Mouse (Mus musculus): ENCODE measurements around the gene Urm1. TPM values are rescaled to one million over a fixed set of nuclear protein-coding genes. Genes with fewer than 3 reads are reported as not detected.
A peak's percentile ranks its signal among the peaks of the same experiment; 100 is the strongest.

Gene Urm1
- polyA plus RNA-seq, 1 experiment = 79.9 TPM

DNA sequence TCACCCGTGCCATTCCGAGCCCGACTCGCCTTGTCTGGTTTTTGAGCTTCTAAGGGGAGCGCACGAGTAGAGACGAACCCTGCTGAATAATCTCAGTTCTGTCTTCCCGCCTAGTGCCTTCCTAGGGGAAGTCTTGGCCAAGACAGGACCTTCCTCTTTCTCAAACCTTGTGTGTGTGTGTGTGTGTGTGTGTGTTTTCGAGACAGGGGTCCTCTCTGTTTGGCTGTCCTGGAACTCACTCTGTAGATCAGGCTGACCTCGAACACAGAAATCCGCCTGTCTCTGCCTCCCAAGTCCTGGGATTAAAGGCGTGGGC lies 7.8 kb downstream of the Urm1 start:
- Histone ChIP-seq H3K27ac (ENCODE audit: control insufficient read depth, insufficient read depth, low read length) (no peak overlapping the region), H3K4me3 (ENCODE audit: control insufficient read depth, insufficient read depth, low read length) (peak overlapping the region; percentile 93), H3K36me3 (ENCODE audit: control insufficient read depth, insufficient read depth, low read length) (no peaks in the 10 kb centered on the region), H3K4me1 (replicated peaks; ENCODE audit: control insufficient read depth, insufficient read depth, low read length) (peaks cover 6% of the 10 kb centered on the region), H3K27me3 (ENCODE audit: control insufficient read depth, insufficient read depth, low read length) (no peaks in the 10 kb centered on the region)
- WGBS = 3% methylated on average over 12 of the region's 12 CpGs
- no peak for DNase-seq
- TF ChIP-seq POLR2A (IDR thresholded peaks at IDR 0.05; ENCODE audit: control insufficient read depth, extremely low read depth, insufficient read depth, low read length, poor library complexity) = no peak
- TF ChIP-seq CTCF (IDR thresholded peaks at IDR 0.05; ENCODE audit: borderline replicate concordance, control insufficient read depth, extremely low read depth, insufficient read depth, low read length, poor library complexity) = no peak

DNA sequence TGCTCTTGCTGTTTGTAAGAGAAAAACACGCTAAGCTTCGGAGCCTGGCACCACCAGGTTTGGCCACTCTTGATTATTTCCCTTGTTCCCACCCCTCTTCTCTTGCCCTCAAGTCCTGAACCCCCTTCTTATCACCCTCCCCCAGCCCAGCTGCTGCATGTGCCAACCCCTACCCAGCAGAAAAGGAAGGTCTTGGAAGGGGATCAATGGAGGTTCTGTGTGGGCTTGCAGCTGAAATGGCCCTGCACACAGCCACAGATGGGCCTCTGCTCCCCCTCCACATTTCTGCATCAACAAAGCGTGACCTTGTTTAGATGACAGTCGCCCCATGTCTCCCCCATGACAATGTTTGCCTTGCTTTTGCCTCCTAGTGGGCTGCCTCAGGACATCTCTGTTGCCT lies 11.2 kb downstream of the Urm1 start:
- no peaks in the 10 kb centered on the region for H3K27me3 ChIP-seq (ENCODE audit: control insufficient read depth, insufficient read depth, low read length)

DNA sequence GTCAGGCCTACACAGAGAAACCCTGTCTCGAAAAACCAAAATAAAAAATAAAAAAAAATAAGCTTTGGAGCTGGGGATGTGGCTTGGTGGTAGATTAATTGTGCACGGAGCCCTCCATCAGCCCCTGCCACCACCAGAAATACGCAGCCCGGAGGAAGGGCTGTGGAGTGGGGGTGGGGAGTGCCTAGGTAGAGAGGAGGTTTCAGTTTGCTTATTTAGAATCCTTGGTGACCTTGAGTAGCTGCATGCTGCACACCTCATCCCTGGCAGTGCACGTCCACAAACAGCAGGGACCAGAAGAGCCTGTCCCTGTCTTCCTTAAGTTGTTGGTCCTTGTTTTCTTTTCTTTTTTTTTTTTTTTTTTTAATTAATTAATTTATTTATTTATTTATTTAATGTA lies 13.9 kb downstream of the Urm1 start:
- no peak overlapping the region for H3K4me3 ChIP-seq (ENCODE audit: control insufficient read depth, insufficient read depth, low read length)
- no peaks in the 10 kb centered on the region for H3K27me3 ChIP-seq (ENCODE audit: control insufficient read depth, insufficient read depth, low read length)
- no peak overlapping the region for H3K27ac ChIP-seq (ENCODE audit: control insufficient read depth, insufficient read depth, low read length)
- WGBS = 97% methylated on average over 5 of the region's 5 CpGs
- TF ChIP-seq CTCF (IDR thresholded peaks at IDR 0.05; ENCODE audit: borderline replicate concordance, control insufficient read depth, extremely low read depth, insufficient read depth, low read length, poor library complexity) = no peak
- TF ChIP-seq POLR2A (IDR thresholded peaks at IDR 0.05; ENCODE audit: control insufficient read depth, extremely low read depth, insufficient read depth, low read length, poor library complexity) = no peak
- peaks cover 7% of the 10 kb centered on the region for H3K36me3 ChIP-seq (ENCODE audit: control insufficient read depth, insufficient read depth, low read length)
- no peaks in the 10 kb centered on the region for H3K4me1 ChIP-seq (replicated peaks; ENCODE audit: control insufficient read depth, insufficient read depth, low read length)
- DNase-seq = no peak

More for the DNA sequence above, 11.2 kb downstream of the Urm1 start:
- Histone ChIP-seq H3K36me3 (ENCODE audit: control insufficient read depth, insufficient read depth, low read length) (peaks cover 7% of the 10 kb centered on the region), H3K27ac (ENCODE audit: control insufficient read depth, insufficient read depth, low read length) (no peak overlapping the region), H3K4me3 (ENCODE audit: control insufficient read depth, insufficient read depth, low read length) (no peak overlapping the region), H3K4me1 (replicated peaks; ENCODE audit: control insufficient read depth, insufficient read depth, low read length) (peaks cover 6% of the 10 kb centered on the region)
- no peak for TF ChIP-seq CTCF (IDR thresholded peaks at IDR 0.05; ENCODE audit: borderline replicate concordance, control insufficient read depth, extremely low read depth, insufficient read depth, low read length, poor library complexity)
- no peak for TF ChIP-seq POLR2A (IDR thresholded peaks at IDR 0.05; ENCODE audit: control insufficient read depth, extremely low read depth, insufficient read depth, low read length, poor library complexity)
- DNase-seq = no peak
- WGBS = 97% methylated on average over 4 of the region's 4 CpGs

DNA sequence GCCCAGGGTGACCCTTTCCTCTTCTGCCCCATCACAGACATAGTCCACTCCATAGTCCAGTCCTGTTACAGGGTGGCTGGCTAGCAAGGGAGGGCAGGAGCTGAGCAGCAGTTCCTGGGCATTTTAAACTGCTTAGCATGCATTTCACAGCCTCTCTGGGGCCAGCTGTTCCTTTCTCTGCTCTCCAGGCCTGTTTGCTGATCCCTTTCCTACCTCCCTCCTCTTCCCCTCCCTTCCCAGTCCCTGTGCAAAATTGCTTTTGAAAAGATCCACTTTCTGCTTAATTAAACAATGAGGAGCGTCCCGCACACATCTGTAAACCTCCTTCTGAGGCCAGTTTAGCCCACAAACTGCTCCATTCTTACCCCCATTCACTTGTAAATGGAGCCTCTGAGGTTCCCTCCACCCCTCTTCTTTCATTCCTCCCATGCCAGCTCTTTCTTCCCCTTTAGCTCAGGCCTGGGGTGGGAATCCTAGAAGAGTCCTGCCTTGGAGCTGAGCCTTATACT lies 15.6 kb downstream of the Urm1 start:
- Histone ChIP-seq H3K27ac (ENCODE audit: control insufficient read depth, insufficient read depth, low read length) (no peak overlapping the region), H3K4me3 (ENCODE audit: control insufficient read depth, insufficient read depth, low read length) (no peak overlapping the region), H3K4me1 (replicated peaks; ENCODE audit: control insufficient read depth, insufficient read depth, low read length) (no peaks in the 10 kb centered on the region), H3K27me3 (ENCODE audit: control insufficient read depth, insufficient read depth, low read length) (no peaks in the 10 kb centered on the region), H3K36me3 (ENCODE audit: control insufficient read depth, insufficient read depth, low read length) (peaks cover 11% of the 10 kb centered on the region)
- DNase-seq = no peak
- WGBS = 94% methylated on average over 2 of the region's 2 CpGs
- TF ChIP-seq CTCF (IDR thresholded peaks at IDR 0.05; ENCODE audit: borderline replicate concordance, control insufficient read depth, extremely low read depth, insufficient read depth, low read length, poor library complexity) = no peak
- TF ChIP-seq POLR2A (IDR thresholded peaks at IDR 0.05; ENCODE audit: control insufficient read depth, extremely low read depth, insufficient read depth, low read length, poor library complexity) = no peak

DNA sequence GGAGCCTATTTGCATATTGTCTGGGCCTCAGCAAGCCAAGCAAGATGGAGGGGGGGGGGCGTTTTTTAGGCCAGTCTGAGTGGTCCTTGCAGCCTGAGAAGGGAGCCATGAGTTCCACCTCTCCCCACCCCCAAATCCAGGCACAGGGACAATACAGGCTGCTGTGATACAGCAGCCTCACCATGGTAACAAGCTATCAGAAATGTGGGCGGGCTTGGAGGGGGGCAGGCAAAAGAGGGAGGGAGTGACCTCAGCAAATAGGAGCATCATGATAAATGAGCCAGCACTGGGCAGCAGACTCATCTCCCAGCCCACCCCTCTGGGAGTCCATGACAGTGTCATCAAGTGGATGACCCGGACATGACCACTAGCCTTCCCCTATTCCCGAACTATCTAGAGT lies 19.6 kb downstream of the Urm1 start:
- no peak overlapping the region for H3K4me3 ChIP-seq (ENCODE audit: control insufficient read depth, insufficient read depth, low read length)
- H3K4me1 ChIP-seq (replicated peaks; ENCODE audit: control insufficient read depth, insufficient read depth, low read length) = no peaks in the 10 kb centered on the region
- no peak overlapping the region for H3K27ac ChIP-seq (ENCODE audit: control insufficient read depth, insufficient read depth, low read length)
- H3K27me3 ChIP-seq (ENCODE audit: control insufficient read depth, insufficient read depth, low read length) = no peaks in the 10 kb centered on the region
- TF ChIP-seq CTCF (IDR thresholded peaks at IDR 0.05; ENCODE audit: borderline replicate concordance, control insufficient read depth, extremely low read depth, insufficient read depth, low read length, poor library complexity) (no peak), POLR2A (IDR thresholded peaks at IDR 0.05; ENCODE audit: control insufficient read depth, extremely low read depth, insufficient read depth, low read length, poor library complexity) (no peak)
- peaks cover 13% of the 10 kb centered on the region for H3K36me3 ChIP-seq (ENCODE audit: control insufficient read depth, insufficient read depth, low read length)
- no peak for DNase-seq
- WGBS = 86% methylated on average over 4 of the region's 4 CpGs

DNA sequence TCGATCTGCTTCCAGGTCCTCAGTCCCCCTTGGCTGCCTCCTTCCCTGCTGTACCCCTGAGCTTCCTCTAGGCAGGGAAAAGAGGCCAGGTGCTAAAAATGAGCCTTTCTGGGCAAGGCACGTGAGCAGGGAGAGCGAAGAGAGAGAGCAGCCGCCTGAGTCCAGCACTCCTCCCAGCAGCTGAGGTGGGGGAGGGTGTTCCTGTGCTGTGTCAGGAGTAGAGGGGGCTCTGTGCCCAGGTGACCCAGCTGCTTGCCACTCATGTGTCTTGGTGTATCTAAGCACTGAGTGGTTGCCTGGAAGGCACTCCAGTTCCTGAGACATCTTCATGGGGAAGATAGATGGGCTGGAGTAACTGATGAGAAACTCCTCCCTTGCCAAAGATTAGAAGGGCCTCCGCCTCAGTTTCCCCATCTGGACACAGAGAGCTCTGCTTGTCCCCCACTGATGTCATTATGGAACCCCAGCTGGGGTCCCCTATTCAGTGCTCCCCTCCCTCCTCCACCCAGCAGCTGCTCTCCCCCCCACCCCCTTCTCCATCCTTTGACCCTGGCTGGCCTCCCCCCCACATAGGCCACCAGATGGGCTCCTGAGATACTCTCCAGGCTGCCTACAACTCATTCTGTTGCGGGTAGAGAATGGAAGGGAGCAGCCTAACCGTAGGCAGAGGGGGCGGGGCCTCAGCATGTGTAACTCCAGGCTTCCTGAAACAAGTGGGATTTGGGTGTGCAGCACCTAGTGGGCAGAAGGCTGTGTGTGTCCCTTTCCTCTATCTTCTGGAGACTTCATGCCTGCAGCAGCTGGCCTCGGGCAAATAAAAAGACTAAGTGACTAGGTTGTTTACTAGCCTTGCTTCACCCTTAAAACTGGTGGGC lies 23.6 kb downstream of the Urm1 start:
- no peak for DNase-seq
- no peak for TF ChIP-seq CTCF (IDR thresholded peaks at IDR 0.05; ENCODE audit: borderline replicate concordance, control insufficient read depth, extremely low read depth, insufficient read depth, low read length, poor library complexity)
- TF ChIP-seq POLR2A (IDR thresholded peaks at IDR 0.05; ENCODE audit: control insufficient read depth, extremely low read depth, insufficient read depth, low read length, poor library complexity) = no peak
- Histone ChIP-seq H3K27ac (ENCODE audit: control insufficient read depth, insufficient read depth, low read length) (no peak overlapping the region), H3K27me3 (ENCODE audit: control insufficient read depth, insufficient read depth, low read length) (no peaks in the 10 kb centered on the region), H3K36me3 (ENCODE audit: control insufficient read depth, insufficient read depth, low read length) (peaks cover 19% of the 10 kb centered on the region), H3K4me1 (replicated peaks; ENCODE audit: control insufficient read depth, insufficient read depth, low read length) (peaks cover 2% of the 10 kb centered on the region; the same call in 1 of the 2 replicates), H3K4me3 (ENCODE audit: control insufficient read depth, insufficient read depth, low read length) (no peak overlapping the region)
- WGBS = 96% methylated on average over 9 of the region's 9 CpGs
